Mouse (Mus musculus) granulocyte monocyte progenitor cell, adult 5-6 weeks (primary cell): Measurements from ENCODE around the gene Stra8. TPM values are rescaled to one million over a fixed set of nuclear protein-coding genes. Genes with fewer than 3 reads are reported as not detected.

Source experiments
- ATAC-seq: replicated peaks from 2 replicates; pipeline ENCODE4 v1.8.0; 2016; ENCODE audit warnings: mild to moderate bottlenecking, moderate TSS enrichment, inconsistent platforms; ENCODE audit not compliant: poor library complexity, severe bottlenecking
- total RNA-seq, 2 experiments: library from RNA; stranded (forward) in 1 of 2; stranded (reverse) in 1 of 2; fragments of 200-712, 200-1000 nt in 1 of 2; fragments of >200 nt in 1 of 2; fragmentation: Nextera tagmentation in 1 of 2; gene quantifications; 2 replicates each; pipeline ENCODE4 v1.2.3; 2014 to 2017

The Stra8 gene
- total RNA-seq, 2 experiments from 2014 or later, result not detected

DNA sequence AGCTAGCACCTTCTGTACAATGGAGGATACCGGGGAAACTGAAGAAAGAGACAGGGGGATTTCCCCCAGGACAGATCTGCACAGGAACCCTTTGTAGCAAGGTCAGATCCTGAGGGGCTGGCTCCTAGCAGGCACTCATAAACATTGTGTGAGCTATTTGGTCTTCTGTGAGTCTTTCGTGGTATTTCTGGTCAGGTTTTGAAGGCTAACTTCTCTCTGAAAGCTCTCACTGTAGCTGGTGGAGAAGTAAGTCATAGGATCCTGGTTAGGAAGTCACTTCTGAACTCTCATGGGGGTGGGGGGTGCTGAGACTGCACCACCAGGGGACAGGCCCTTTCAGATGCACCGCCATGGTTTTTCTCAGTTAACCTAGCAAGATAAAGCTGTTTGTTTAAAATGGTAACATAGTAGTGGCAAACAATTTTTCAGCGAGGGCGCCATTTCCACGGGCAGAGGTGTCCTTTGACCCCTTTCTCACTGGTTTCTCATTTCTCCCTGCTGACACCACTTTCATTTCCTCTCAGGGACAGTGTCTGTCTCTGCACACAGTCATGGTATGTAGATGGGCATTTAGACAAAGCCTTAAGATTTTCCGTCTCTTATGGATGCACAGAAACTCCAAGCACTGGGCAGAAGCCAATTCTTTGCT, 18.4 kb downstream of the Stra8 start:
- ATAC-seq, result peak; percentile 75

DNA sequence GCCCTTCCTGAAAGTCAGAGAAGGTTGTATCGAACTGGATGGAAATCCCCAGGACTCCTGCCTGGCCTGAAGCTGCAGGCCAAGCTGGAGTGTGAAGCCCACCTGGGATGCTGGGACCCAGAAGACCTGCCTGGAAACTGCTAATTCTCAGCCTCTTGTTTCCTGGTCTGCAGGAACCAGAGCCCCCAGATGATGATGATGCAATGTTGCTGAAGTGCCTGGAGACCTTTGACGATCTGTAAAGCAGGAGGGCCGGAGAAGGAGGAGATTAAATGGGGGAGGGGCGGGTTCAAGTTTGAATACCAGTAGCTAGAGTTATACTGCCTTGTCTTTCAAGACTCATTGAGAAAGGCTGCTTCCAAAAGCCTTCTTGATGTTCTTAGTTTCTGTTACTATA, 19.0 kb downstream of the Stra8 start:
- ATAC-seq, result peak; percentile 45

- ATAC-seq, result no peak
These were observed 19.5 kb downstream of the Stra8 start for GRCm38 (mm10) chr6:34939451-34939850.

- ATAC-seq, result no peak
These were observed 21.5 kb downstream of the Stra8 start for GRCm38 (mm10) chr6:34941496-34941895.

DNA sequence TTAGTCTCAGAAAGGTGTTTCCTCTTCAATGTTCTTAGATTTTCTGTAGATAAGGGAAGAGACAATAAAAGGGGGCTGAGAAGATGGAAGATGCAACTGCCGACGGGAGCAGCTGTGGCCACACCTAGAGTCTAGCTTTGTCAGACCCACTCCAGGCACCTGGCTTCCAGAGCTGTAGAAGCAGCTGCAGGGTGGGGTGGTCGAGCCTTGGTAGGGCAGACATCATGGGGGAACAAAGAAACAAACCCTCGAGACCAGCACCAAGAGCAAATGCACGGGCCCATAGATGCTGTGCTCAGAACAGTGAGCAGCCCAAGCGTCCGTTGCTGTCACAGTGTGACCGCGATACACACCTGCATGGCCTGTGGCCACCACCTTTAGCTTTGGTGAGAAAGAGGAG, 22.5 kb downstream of the Stra8 start:
- ATAC-seq, result no peak

- ATAC-seq, result no peak
These were observed 23.5 kb downstream of the Stra8 start for GRCm38 (mm10) chr6:34943499-34943898.

DNA sequence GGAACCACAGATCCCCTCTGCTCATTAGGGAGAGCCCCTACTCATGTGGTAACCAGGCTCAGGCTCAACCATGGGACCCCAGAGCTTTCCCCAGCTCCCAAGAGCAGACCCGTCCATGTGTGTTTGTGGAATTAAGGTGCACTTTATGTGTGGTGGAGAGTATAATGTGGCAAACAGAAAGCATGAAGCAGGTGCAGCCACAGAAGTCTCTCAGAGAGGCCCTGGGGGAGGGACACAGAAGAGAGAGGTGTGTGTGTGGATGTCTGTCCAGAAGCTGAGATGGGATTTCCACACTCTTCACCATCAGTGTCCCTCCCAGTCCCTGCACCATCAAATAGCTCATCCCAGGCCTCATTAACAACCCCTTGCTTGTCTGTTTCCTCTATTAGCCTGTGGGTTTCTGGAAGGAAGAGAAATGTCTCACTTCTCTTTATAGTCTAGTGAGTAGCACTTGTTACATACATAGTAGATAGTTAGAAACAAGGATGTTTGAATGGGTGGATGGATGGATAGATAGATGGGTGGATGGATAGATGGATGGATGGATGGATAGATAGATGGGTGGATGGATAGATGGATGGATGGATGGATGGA, 26.6 kb downstream of the Stra8 start:
- peak; percentile 69 for ATAC-seq

DNA sequence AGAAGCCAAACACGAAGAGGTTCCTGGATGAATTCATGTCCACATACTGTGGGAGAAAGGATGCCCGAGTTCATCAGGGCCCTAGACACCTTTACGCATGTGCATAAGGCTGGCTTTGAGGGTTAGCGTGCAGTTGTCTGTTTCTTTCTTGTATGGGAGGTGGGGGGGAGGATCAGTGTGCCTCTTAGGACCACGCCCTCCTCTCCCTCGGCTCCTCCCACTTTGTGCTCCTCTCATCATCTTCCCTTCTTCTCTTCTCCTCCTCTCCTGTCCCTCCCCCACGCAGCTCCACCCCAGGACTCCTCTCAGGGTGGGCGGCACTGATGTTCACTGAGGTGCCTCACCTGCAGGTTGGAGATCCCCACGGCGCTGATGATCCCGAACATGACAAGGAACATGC, 28.5 kb downstream of the Stra8 start:
- ATAC-seq, result no peak

DNA sequence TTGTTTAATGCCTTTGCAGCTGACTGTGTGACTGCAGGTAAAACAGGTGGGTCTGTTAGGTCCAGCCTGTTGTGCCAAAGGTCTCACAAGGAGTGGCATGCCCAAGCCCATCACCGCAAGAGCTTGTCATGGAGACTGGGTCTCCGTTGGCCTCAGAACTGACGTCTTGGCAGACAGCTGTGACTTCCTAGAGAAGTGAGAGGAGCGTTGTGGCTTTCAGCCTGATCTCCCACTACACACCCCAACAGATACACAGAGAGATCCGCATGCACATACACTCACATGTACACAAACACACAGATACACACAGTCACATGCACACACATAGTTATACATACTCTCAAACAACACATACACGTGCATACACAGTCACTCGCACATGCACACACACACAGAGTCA, 31.6 kb downstream of the Stra8 start:
- 0 out of 2 replicates have a peak, but pooled peaks have one; percentile 13 for ATAC-seq

DNA sequence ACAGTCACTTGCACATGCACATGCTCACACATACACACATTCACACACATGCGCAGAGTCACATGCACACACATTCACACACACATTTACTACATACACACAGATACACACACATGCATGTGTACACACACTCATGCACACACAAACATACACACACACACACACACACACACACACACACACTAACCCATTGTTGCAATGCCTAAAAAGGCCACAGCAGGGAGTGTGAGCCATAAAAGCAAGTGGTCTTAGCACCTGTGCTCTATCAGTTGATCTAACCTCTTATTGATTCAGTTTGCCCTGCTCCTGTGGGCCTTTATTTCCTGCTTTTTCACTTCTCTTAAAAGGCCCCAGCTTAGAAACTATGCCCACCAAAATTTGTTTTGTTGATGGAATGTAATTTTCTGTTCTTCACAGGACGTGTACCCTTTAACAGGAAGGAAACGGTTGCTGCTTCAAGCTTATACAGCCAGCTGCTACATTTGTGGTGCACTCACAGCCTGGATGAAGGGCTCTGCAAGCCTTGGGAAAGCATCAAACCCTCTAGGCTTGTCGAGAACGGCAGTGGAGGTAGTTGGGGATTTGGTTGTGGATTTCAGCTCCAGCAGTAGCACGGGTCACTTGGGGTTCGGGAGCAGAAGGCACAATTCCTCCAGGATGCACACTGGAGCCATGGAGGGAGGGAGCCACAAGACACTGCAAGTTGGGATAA, 32.1 kb downstream of the Stra8 start:
- no peak for ATAC-seq

GRCm38 (mm10) chr6:34954926-34955861, 35.2 kb downstream of the Stra8 start:
- ATAC-seq, result peak; percentile 71

GRCm38 (mm10) chr6:34955862-34956241, 35.9 kb downstream of the Stra8 start:
- peak; percentile 57 for ATAC-seq

- ATAC-seq, result no peak
These were observed 39.2 kb downstream of the Stra8 start for GRCm38 (mm10) chr6:34959131-34959530.

DNA sequence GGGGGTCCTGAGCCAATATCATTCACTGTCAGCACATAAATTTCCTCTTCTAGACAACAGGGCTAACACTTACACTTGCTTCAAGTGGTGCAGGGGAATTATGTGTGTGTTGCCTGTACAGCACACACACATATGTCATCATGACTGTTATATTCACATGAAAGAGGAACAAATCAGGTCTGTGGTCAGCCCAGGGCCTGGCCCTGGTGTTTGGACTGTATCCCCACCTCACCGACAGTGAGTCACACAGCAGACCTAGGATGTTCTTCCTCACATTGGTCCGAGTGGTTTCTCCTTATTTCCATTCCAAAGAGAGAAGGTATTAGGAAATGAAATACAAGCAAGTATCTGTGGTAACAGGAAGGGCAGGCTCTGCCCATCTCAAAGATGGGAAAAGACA, 44.6 kb downstream of the Stra8 start:
- ATAC-seq, result peak; percentile 98

DNA sequence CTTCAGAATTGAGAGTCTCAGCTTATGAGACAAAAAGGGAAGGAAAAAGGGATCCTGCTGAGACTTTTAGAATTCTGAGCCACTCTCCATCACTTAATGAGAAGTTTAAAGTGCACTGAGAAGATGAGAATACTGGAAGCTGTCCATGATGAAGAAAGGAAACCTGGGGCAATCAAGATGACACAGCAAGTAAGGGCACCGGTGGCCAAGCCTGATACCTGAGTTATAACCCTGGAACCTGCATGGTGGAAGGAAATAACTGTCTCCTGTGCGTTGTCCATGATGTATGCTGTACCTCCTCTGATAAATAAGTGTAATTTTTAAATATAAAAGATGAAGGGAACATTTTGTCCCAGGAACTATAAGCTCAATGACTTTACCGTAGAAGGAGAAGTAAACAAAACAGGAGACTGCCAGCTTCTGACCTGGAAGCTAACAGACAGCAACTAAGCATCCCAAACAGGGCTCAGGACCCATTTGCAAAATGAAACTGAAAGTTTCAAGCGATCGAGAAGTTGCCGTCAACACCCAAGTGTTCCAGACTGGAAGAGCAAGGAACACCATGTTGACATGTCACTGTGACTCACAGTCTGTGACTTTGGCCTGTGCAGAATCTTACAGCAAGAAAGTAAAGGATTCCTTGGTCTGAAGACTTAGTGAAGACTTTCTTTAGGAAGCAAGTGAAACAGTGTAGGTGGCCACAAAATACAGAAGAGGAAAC, 46.0 kb downstream of the Stra8 start:
- ATAC-seq, result peak; percentile 53

GRCm38 (mm10) chr6:34971181-34971580, 51.2 kb downstream of the Stra8 start:
- ATAC-seq, result no peak

- no peak for ATAC-seq
These were observed 59.3 kb downstream of the Stra8 start for GRCm38 (mm10) chr6:34979291-34979690.

GRCm38 (mm10) chr6:34980661-34981060, 60.7 kb downstream of the Stra8 start:
- 0 out of 2 replicates have a peak, but pooled peaks have one; percentile 27 for ATAC-seq

- ATAC-seq, result peak; percentile 88
These were observed 67.2 kb downstream of the Stra8 start for GRCm38 (mm10) chr6:34987085-34987645.
